Mouse (Mus musculus) kidney, adult 2 months (tissue): ENCODE data around the gene Dnttip2.

ENCODE experiments used
- CTCF ChIP-seq: fragments of 200-500 bp; conservative IDR thresholded peaks from 2 replicates; pipeline ENCODE4 v1.5.1; 2011; ENCODE audit warnings: low read depth, mild to moderate bottlenecking, control low read depth, low read length, moderate library complexity, mixed read lengths; ENCODE audit not compliant: insufficient read depth, insufficient read length
- POLR2A ChIP-seq: fragments of 200-500 bp; IDR thresholded peaks from one replicate; pipeline ENCODE4 v1.6.1; 2011; ENCODE audit warnings: low read depth, low read length, control low read depth

- no peak for TF ChIP-seq CTCF
- TF ChIP-seq POLR2A: no peak
Measured at GRCm38 (mm10) chr3:122269986-122270385, 4.2 kb upstream of the Dnttip2 start.
